Mouse (Mus musculus): ENCODE results near the gene B4galnt1.

The B4galnt1 gene

DNA sequence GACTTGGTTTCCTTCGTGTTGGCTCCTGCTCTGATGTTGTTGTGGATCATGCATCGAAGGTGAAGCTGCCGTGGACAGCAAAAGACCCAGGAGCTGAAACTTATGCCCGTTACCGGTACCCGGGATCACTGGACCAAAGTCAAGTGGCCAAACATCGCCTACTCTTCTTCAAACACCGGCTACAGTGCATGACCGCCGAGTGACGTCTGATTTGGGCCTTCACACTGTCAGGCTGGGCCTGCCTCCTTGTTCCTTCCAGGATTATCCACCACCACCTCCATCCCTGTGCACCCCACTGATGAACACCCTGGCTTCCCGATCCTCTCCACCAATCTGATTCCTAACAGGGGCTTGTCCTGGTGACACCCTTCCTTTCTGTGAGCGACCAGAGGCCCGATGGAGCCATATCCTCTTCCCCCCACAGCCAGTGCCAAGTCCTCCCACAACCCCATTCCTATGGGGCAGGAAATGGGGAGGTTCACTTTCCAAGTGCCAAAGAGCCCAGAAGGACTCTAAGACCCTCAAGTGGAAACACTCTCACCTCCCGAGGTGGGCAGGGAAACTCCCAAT, 6.7 kb downstream of the B4galnt1 start:
- DNase-seq = no peak

- DNase-seq = no peak
Observed at GRCm38 (mm10) chr10:127173148-127174065, 8.4 kb downstream of the B4galnt1 start.

DNA sequence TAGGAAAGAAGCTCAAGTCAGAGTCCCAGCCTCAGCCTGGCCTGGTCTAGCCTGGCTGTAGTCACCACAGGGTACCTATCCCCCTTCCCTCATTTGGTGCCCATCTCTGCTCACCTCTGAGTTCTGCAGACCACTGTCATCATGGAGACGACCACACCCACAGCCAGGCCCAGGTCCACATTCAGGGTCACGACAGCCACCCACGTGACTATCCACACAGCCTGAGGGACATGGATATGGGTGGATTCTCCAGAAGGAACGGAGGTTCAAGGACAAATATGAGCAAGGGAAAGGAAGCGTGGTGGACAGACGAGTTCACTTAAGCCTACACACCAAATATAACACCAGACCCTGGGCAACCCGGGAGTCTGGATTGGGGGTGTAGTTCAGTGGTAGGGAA, 9.1 kb downstream of the B4galnt1 start:
- no peak for DNase-seq

DNA sequence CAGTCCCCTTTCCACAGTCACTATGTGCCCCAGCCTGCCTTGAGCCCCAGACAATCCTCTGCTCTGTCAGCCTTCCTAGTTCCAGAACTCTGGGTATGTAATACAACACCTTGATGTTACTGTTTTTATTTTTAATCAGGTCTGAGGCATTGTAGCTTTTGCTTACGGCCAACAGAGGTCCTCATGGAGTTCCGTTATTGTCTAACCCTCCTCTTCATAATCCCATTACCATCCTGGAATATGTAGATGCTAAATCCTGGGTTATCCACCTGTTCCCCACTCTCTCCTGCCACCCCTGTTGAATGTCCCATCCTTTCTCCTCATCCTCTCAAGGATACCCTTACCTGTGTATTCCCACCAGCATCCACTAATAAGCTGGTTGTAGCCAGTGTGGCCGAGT, 11.2 kb downstream of the B4galnt1 start:
- DNase-seq = no peak

GRCm38 (mm10) chr10:127176756-127177155, 11.7 kb downstream of the B4galnt1 start:
- no peak for DNase-seq

DNA sequence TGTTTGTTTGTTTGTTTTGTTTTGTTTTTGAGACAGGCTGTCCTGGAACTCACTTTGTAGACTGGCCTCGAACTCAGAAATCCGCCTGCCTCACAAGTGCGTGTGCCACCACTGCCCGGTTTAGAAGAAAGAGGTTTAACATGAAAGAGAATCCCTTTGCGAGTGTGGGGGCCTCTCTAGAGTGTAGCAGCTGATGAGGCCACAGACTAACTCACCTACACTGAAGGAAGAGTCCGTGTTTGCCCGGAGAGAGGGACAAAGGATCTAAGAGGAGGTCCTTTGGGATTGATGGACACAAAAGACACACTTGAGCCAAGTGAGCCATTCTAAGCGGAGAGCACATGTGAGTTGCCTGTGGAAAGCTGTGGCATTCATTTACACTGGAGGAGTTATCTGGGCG, 12.2 kb downstream of the B4galnt1 start:
- DNase-seq = no peak

GRCm38 (mm10) chr10:127177719-127178118, 12.7 kb downstream of the B4galnt1 start:
- DNase-seq = no peak

- DNase-seq = no peak
Observed at GRCm38 (mm10) chr10:127178286-127179027, 13.4 kb downstream of the B4galnt1 start.

DNA sequence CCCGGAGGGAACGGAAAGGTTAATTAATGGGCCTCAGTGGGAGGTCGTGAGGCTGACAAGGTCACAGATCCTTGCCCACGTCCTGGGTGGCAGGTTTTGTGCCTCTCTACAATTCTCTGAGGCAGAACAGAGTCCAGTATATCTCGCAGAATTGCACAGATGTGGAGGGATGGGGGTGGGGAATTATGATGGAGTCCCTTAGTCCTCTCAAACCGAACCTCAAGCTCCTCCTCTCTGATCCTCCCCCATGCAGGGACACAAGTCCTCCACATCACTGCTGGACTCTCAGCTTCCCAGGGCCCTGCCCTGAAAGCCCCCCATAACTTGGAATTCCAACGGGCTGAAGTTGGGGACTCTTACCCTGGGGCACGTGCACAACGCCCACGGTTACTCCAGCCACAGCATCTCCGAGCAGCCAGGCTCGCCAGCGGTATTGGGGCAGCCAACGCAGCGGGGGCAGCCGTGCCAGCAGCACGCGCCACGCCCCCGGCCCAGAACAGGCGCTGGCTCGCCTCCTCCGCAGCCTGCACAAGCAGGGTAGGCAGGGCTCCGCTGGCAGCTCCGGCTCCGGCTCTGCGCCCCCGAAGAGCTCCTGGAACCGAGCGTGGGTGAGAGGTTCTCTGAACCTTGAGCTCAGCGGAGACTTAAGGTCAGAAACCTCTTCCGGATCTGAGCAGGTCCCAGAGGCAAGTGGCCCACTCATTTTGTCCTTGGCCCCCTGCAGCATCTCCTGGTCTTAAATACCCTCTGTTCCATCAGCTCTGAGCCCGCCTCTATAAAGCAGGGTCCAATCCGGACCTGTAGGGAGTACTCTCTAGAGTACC, 15.1 kb downstream of the B4galnt1 start, which contains the start of gene Slc26a10:
Gene Slc26a10, minus strand, starts transcription at position 775 of the 824 bp plus-strand sequence.
- DNase-seq = no peak

DNA sequence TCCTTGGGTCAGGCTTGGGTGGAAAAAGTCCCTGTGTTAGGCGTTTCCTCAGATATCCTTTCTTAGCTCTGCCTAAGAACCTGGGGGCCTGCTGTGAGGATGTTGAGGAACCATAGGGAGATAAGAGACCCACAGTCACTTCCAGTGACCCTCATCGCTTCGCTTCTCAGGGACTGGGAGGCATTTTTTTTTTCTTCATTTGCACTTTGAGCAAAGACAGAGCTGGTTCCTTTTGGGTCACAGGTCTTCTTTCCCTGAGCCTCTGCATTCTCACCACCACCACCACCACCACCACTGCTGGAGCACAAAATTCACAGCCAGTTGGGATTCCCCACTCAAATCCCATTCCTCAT, 15.6 kb downstream of the B4galnt1 start:
- DNase-seq = no peak

DNA sequence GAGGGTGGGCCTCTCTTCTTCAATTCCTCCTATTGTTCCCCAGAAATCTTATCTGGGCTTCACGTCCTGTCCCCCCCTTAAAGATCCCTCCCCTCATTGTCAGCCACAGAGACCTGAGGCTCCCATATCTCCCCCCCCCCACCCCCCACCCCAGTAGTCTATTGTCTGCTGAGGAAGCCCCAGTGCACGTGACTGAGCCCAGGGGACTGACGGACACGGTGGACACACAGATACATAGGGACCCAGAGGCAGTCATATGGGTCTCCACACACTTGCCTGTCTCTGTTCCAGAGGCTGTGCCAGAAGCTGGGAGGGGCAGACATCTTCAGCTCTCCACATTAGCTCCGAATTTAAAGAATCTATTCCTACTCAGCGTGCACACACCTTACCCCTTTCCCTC, 16.5 kb downstream of the B4galnt1 start:
- DNase-seq = no peak

- no peak for DNase-seq
Observed at GRCm38 (mm10) chr10:127182624-127183023, 17.6 kb downstream of the B4galnt1 start.

DNA sequence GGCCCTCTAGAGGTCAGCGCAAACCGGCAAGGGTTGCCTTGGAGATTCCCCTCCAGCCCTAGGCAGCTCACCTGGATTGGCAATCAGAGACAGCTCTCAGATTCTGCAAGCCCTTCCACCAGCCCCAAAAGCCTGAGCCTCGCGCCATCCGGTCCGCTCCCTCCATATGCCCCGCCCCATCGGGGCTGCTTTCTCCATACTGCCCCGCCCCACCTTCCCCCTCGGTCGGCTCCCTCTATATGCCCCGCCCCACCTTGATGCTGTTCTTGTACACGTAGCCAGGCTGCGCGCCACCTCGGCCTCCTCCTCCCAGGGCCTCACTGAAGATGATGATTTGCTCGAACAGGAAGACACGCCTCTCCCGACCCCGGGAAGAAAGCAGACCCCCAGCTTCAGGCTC, 18.7 kb downstream of the B4galnt1 start:
- DNase-seq = no peak

- no peak for DNase-seq
Observed at GRCm38 (mm10) chr10:127185101-127185500, 20.1 kb downstream of the B4galnt1 start.

DNA sequence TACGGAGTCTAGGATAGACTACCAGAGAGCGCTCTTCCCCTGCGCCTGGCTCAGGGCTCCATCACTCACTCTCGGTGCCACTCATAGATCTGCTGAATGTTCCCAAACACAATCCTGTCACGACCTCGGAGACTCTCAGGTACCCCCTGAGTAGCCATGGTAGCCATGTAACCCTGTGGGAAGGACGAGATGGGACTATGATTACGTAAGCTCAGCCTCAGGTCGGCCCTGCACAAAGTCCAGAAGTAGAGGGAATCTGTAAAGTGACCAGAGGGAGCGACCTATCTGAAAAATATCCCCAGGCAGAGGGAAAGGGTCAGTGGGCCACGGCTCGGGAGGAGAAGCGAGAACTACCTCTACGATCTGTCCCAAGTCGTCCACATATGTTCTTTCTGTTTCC, 20.5 kb downstream of the B4galnt1 start:
- DNase-seq = no peak

DNA sequence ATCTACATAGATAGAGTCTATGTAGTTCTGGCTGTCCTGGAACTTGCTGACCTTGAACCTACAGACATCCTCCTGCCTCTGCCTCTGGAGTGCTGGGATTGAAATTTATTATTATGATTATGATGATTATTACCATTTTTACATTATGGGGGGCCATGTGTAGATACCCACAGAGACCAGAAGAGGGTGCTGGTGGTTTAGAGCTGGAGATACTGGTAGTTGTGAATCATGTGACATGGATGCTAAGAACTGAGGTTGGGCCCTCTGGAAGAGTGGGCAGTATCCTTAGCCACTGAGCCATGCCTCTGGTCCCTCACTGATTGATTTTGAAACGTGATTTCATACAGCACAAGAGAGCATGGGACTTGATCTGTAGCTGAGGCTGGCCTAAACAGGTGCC, 21.4 kb downstream of the B4galnt1 start:
- DNase-seq = no peak

- no peak for DNase-seq
Observed at GRCm38 (mm10) chr10:127187371-127188078, 22.5 kb downstream of the B4galnt1 start.

DNA sequence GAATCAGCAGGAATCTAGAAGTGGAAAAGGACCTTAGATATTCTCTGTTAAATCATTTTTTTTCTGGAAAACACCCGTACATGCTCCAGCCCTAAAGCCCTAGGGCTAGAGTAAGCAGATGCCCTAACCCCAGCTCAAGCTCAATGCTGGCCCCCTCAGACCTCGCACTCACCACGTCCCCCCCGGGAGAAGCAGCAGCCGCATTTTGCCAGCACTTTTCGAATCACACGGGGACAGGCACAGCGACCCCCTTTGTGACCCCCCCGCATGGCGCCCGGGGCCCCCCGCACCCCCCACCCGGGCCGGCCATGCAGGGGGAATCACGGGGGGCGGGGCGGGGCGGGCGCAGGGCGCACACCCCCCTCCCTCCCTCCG, 23.0 kb downstream of the B4galnt1 start:
- DNase-seq = no peak

GRCm38 (mm10) chr10:127188465-127189115, 23.6 kb downstream of the B4galnt1 start:
- DNase-seq = no peak

DNA sequence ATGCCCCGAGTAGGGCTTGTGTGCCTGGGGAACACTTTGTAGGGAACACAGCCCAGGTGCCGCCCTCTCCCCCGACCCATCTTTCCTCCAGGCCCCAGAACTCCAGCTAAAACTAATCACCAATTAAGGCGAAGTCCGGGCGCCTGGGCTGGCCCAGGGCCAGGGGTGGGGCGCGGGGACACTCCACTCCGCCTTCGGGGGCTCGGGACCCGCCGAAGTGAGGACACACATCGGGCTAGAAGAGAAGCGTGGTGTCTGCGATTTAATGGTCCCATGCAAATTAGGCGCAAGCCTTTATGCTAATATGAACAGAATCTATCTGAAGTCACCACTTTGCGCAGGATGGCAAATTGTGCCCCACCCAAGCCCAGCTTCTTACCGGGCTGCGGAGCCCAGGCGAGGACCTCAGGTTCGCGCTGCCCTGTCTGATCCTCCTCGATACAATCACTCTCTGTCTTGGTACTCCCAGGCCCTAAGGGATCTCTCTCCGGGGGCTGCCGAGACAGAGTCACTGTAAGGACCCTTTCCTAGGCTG, 24.2 kb downstream of the B4galnt1 start:
- DNase-seq = no peak

DNA sequence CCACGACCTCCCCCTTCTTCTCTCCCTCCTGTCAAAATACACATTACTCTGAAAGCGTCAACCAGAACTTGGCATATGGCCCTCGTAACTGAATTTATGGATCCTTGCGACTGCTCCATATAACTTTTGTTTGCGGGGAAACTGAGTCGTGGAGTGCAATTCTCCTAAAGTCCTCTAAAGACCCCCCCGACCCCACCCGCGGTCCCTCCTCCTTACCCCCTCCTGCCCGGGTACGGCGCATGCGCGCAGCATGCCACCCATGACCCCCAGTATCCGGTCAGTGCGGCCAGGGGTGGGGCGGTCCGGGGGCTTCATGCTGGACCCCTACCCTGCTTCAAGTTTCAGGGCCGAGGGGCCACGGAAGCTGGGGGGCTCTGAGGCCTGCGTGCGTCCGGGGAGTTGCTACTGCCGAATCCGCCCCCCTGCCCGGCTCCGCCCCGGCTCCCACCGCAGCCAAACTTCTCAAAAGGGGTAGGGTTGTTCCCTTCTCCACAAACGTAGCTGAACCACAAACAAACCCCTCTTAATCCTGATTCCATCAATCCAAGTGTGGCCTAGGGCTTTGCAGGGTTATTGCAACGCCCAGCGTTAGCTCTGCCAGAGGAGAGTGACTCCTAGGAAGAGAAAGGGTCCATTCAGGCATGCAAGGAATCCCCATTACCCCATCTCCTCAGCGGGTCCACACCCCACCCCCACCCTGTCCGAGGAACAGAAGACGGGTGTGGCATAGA, 24.8 kb downstream of the B4galnt1 start, which contains the start of gene Arhgef25:
Gene Arhgef25, minus strand, starts transcription at position 433 of the 731 bp plus-strand sequence.
- no peak for DNase-seq

All from thymus, adult 18-20 months (tissue).